Mouse (Mus musculus) bone marrow macrophage, adult 2 months (primary cell): ENCODE data around the gene Cant1.

Source experiments
- CTCF ChIP-seq: IDR thresholded peaks from 2 replicates; pipeline ENCODE4 v1.5.1; 2012; ENCODE audit warnings: low read depth, mild to moderate bottlenecking, low read length, moderate library complexity
- POLR2A ChIP-seq: IDR thresholded peaks from 2 replicates; pipeline ENCODE4 v1.6.1; 2012; ENCODE audit warnings: mild to moderate bottlenecking, low read depth, low read length, borderline replicate concordance

DNA sequence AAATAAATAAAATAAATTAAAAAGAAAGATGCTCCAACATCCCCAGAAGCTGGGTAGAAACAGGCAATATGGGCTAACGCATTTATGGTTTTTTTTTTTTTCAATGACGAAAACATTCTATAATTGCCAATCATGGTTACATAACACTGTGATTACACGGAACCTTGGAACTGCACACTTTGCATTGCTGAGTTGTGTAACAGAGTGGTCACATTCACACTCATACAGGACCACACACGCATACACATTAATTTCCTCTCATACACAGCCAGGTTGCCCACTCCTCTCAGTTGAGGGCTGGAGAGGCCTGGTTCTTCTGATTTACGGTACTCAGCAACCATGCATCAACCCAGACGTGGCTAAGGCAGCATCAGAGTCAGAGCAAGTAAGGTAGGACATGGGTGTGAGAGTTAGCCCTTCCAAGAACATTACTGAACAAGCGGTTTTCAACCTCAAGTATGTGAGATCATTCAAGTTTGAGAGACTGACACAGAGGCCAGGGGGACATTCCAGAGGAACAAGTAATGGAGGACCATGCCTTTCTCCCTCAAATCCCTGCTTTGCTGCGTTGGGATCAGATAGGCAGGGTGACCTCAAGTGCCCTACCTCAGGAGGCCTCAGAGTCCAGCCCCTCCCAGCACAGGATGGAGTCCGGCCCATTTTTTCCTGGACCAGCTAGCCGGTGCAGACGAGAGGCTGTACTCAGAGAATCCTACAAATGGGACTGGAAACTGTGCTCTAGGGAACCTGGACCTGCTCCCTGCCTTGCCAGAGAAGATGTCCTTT is 35.2 kb upstream of the Cant1 start:
- no peak for TF ChIP-seq CTCF
- TF ChIP-seq POLR2A: no peak
